Mouse (Mus musculus) gastrocnemius, adult 2 months (tissue): Measurements from ENCODE around the gene Ccnd3. TPM values are rescaled to one million over a fixed set of nuclear protein-coding genes. Genes with fewer than 3 reads are reported as not detected.

Source experiments
- DNase-seq: peaks from one replicate; pipeline ENCODE4 v3.0.0; 2022
- H3K27ac ChIP-seq: fragments of 200-600 bp; 2 replicates; pipeline ENCODE4 v1.8.1; 2022; ENCODE audit warnings: mild to moderate bottlenecking
- H3K4me3 ChIP-seq: fragments of 200-600 bp; 2 replicates; pipeline ENCODE4 v1.8.1; 2022; ENCODE audit warnings: mild to moderate bottlenecking, moderate library complexity
- CTCF ChIP-seq: fragments of 200-600 bp; IDR thresholded peaks from 2 replicates; pipeline ENCODE4 v1.8.1; 2022; ENCODE audit warnings: antibody characterized with exemption, mild to moderate bottlenecking, moderate library complexity
- intact Hi-C: fragments of 180-260 bp; cut with DNase I; formaldehyde crosslinking; loops from one replicate; pipeline ENCODE4 v1.15.1; 2025
- total RNA-seq, 2 experiments: library from RNA; stranded (reverse); gene quantifications; 2 replicates each; pipeline ENCODE4 v1.2.3; 2021

Ccnd3 gene
- total RNA-seq, 2 experiments from 2014 or later: 18.7 to 25.8 TPM

DNA sequence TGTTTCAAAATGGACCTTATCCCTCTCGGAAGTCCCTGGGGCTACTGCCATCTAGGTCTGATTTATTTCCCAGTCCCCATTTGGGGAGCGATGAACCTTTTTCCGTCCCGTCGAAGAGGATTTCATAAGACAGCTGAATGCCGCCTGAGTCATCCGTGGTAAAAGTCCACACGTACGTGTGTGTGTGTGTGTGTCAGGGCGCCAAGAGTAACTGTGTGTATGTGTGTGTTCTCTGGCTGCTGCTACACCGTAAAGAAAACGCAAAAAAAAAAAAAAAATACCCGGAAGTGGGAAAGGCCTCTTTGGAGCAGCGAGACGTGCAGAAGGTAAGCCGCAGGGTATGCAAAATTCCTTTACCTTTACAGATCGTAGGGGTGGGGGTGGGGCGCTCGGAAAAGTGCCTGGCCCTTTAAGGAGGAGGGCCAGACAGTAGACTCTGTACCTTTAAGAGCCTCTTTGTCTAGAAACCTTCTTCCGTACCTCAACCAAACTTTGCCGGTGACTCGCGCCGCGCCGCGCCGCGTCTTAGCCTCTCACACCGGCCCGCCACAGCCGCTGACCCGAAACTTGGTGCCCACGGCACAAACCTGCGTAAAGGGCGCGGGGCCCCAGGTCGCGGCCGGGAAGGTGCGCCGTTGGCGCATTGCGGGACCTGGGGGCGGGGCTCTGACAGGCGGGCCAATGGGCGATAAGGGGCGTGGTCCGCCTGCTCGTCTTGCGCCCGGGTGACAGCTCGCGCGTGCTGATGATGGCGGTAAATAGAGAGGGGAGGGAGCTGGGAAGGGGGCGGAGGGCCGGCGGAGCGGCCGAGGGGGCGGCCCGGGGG is 124.2 kb downstream of the Ccnd3 start:
- Histone ChIP-seq H3K27ac (peak overlapping the region; percentile 97), H3K4me3 (peak overlapping the region; percentile 86)
- TF ChIP-seq CTCF: no peak
- intact Hi-C loops: no loop called here
- peak; percentile 97 for DNase-seq

DNA sequence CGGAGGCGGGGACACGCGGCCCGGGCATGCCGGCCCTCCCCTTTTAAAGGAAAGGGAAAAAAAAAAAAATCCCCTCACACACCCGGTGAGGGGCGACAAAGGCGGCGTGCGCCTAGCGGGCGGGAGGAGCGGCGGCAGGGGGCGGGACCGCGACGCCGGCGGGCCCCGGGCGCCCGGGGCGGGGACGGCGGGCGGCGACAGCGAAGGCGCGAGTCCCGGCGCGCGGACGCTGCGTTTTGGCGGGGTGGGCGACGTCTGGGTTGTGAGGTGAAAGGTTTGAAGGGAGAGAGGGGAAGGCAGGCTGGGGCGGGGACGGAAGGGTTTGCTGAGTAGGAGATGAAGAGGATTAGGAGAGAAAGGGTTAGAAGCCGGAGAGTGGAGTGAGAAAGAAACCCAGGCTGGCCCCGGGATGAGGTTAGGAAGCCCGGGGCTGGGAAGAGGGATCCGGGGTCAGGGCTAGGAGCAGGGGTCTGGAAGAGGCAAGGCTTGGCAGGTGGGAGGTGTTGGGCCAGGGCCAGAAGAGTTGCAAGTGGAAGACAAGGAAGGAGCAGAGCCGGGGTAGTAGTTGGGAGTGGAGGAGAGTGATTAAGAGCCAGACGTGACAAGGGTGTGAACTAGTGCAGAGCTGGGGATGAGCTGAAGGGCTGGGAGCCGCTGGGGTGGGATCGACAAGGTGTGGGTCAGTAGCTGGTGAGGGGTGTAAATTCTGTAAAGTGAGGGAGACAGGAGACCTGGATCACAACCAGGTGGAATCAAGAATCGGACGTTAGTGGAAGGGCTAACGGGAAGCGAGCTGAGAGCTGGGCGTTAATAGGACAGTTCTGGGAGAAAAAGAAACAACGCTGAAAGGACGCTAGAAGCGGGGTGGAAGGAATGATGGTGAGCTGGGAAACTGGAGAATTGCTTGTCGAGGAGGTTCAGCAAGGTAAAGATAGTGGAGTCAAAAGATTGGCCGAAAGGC is 125.1 kb downstream of the Ccnd3 start:
- DNase-seq: peak; percentile 70
- TF ChIP-seq CTCF: peak; percentile 51
- peak overlapping the region; percentile 86 for H3K4me3 ChIP-seq
- intact Hi-C loops: loop anchor here (5.0 kb wide), 1 partner anchor 47 kb away; no protein-coding TSS in a partner anchor
- H3K27ac ChIP-seq: peak overlapping the region; percentile 97

DNA sequence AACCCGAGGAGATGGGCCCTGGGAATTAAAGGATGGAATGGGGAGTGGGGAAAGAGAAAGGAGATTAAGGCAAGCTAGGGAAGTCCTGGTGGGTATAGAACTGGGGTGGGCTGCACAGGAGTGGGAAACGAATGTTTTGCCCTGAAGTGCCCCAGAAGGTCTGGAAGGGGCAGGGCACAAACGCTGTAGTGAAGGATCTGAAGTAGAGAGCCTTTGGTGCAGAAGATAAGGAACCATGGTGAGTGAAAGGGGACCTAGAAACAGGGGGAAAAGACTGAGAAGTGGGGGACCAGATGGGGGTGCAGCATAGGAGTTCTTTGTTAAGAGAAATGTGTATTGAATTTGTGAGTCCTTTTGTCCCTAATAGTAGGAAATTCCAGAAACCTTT is 125.8 kb downstream of the Ccnd3 start, which contains the start of gene Usp49:
TSS of gene Usp49 (plus strand) at position 13 of the 388 bp plus-strand sequence.
- DNase-seq: no peak
- intact Hi-C loops: loop anchor here (5.0 kb wide), 1 partner anchor 47 kb away; no protein-coding TSS in a partner anchor
- peak within 1 kb of the TSS; percentile 86 for H3K4me3 ChIP-seq
- peak within 1 kb of the TSS; percentile 97 for H3K27ac ChIP-seq
- TF ChIP-seq CTCF: no peak

DNA sequence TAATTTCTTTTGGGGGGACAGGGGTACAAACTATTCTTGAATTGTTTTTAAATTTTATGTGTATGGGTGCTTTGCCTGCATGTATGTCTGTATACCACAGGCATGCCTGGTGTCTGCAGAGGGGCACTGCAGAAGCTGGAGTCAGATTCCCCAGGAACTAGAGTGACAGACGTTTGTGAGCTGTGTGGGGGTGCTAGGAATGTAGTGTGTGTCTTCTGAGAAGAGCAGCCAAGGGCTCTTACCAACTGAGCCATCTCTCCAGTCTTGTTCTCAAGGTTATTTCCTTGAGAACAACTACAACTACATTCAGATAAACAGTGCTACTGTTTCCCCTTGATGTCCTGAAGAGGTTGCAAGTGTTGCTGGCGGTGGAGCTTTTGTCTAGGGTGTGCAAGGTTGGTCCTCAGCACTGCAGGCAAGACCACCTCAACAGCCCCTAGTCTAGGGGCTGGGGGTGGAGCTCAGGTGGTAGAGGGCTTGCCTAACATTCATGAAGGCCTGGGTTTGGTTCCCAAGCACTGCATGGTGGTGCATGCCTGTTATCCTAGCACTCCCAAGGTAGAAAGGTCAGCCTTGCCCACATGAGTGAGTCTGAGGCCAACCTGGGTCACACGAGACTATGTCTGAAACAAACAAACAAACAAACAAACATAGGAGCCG is 127.5 kb downstream of the Ccnd3 start:
- intact Hi-C loops: loop anchor here (5.0 kb wide), 1 partner anchor 45 kb away; no protein-coding TSS in a partner anchor
- TF ChIP-seq CTCF: no peak

DNA sequence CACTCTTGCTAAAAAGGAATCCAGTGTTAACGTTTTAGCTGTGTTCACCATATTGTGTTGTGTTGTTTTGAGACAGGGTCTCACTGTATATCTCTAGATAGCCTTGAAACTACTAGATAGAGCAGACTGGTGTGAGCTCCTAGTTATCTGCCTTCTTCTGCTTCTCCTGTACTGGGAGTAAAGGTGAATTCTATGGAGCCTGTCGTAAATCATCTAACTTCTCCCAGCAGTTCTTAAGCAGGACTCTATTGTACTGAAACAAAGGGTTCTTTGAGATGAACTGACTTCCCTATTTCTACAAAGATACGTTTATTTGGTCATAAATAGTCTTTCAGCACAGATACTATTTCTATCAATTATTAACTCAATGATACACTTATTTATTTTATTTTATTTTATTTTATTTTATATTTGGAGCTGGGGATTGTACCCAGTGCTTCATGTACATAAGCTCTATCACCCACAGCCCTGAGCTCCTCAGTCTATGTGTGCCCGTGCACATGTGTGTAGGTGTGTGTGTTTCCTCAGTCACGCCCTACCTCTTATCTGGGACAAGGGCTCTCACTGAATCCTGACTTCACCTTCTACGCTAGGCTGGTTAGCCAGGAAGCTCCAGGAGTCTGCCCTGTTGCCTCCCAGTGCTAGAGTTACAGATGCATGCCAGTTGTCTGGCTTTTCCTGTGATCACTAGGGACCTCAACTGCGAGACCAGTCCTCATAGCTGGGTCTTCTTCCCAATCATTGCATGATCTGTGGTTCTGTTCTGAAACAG is 129.3 kb downstream of the Ccnd3 start:
- intact Hi-C loops: loop anchor here (5.0 kb wide), 1 partner anchor 43 kb away; no protein-coding TSS in a partner anchor
- H3K27ac ChIP-seq: no peak overlapping the region
- DNase-seq: no peak
- H3K4me3 ChIP-seq: no peak overlapping the region
- no peak for TF ChIP-seq CTCF

More for the DNA sequence above, 127.5 kb downstream of the Ccnd3 start:
- Histone ChIP-seq H3K4me3 (no peak overlapping the region), H3K27ac (no peak overlapping the region)
- no peak for DNase-seq

DNA sequence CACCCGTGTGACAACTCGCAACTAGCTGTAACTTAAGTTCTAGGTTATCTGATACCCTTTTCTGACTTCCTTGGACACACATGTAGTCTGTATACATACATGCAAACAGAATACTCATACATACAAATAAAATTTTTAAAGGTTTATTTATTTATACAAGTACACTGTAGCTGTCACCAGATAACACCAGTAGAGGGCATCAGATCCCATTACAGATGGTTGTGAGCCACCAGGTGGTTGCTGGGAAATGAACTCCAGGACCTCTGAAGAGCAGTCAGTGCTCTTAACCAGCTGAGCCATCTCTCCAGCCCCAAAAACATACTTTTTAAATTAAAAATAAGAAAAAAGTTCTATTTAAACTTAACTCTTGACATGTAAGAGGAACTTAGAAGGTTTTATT is 138.1 kb downstream of the Ccnd3 start:
- intact Hi-C loops: no loop called here
- peak; percentile 38; the same call in 1 of the 2 replicates for TF ChIP-seq CTCF

DNA sequence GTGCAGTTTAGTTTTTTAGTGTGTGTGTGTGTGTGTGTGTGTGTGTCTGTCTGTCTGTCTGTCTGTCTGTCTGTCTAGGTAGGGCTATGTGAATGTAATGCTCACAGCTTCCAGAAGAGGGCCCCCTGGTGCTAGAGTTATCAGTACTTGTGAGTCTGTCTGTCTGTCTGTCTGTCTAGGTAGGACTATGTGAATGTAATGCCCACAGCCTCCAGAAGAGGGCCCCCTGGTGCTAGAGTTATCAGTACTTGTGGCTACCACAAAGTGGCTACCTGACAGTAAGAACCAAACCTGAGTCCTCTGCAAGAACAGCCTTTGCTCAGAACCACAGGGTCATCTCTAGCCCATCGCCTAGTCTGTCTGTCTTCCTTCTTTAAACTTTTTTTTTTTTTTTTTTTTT is 141.8 kb downstream of the Ccnd3 start:
- no peak overlapping the region for H3K4me3 ChIP-seq
- H3K27ac ChIP-seq: no peak overlapping the region
- TF ChIP-seq CTCF: peak; percentile 64
- intact Hi-C loops: loop anchor here (2.0 kb wide), 1 partner anchor 30 kb away; no protein-coding TSS in a partner anchor
- DNase-seq: peak; percentile 61

More for the DNA sequence above, 138.1 kb downstream of the Ccnd3 start:
- Histone ChIP-seq H3K27ac (no peak overlapping the region), H3K4me3 (no peak overlapping the region)
- no peak for DNase-seq

DNA sequence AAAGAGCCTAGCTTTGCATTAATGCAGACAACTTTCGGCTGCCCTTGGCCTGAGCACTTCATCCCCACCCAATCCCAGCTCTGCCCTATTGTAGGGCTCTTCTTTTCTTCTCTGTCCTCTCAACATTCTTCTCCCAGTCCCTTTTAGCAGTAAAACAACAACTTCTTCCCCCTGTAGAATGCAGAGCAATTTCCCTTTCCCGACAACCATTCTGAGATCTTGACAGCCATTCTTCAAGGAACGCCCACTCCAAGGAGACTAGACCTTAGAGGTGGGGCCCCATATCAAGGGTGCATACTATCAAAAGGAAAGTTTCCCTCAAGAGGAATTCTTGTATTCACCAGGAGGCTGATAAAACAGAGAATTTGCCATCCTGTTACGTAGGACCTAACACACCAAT is 144.1 kb downstream of the Ccnd3 start:
- TF ChIP-seq CTCF: no peak
- no peak overlapping the region for H3K27ac ChIP-seq
- intact Hi-C loops: no loop called here
- H3K4me3 ChIP-seq: no peak overlapping the region
- DNase-seq: no peak

Other genes starting within 250 kb of the Ccnd3 start
- 10 to 100 TPM; 31.5 to 33.2 TPM for gene Mrps10, start 136.2 kb upstream of the Ccnd3 start, total RNA-seq
- gene Guca1b, start 119.7 kb upstream of the Ccnd3 start, total RNA-seq: under 1 TPM; 0.54 to 0.78 TPM
- not detected for gene Guca1a, start 104.5 kb upstream of the Ccnd3 start, total RNA-seq
- gene AI661453, start 68.4 kb upstream of the Ccnd3 start, total RNA-seq: under 1 TPM; 0.23 to 0.45 TPM
- not detected for gene 1700001C19Rik, start 67.7 kb upstream of the Ccnd3 start, total RNA-seq
- gene Taf8, start 2.8 kb upstream of the Ccnd3 start, total RNA-seq: 10 to 100 TPM; 13.0 to 14.1 TPM
- 10 to 100 TPM; 14.2 to 16.0 TPM for gene Bysl, start 106.4 kb downstream of the Ccnd3 start, total RNA-seq
- 10 to 100 TPM; 17.9 to 18.3 TPM for gene Med20, start 106.5 kb downstream of the Ccnd3 start, total RNA-seq
- 1 to 10 TPM in 1 of 2 experiments, under 1 TPM in 1; 0.82 to 2.4 TPM for gene Gm20517, start 106.5 kb downstream of the Ccnd3 start, total RNA-seq
- 1 to 10 TPM; 3.1 to 4.5 TPM for gene Usp49, start 125.6 kb downstream of the Ccnd3 start, total RNA-seq
- 100 to 1,000 TPM; 125 TPM for gene Tomm6, start 183.3 kb downstream of the Ccnd3 start, total RNA-seq
- gene Frs3, start 184.0 kb downstream of the Ccnd3 start, total RNA-seq: 1 to 10 TPM; 4.2 to 5.7 TPM
- under 1 TPM; 0.45 to 0.46 TPM for gene Gm21981, start 189.4 kb downstream of the Ccnd3 start, total RNA-seq
- 1 to 10 TPM; 2.6 to 3.7 TPM for gene Prickle4, start 189.7 kb downstream of the Ccnd3 start, total RNA-seq
- not detected for gene Pgc, start 221.8 kb downstream of the Ccnd3 start, total RNA-seq
- 10 to 100 TPM; 85.3 to 93.9 TPM for gene Tfeb, start 232.0 kb downstream of the Ccnd3 start, total RNA-seq